Mouse (Mus musculus) layer of hippocampus, adult 9-11 months (tissue): ENCODE results near the gene Rbms3.

Experiments
- DNase-seq: peaks from one replicate; pipeline ENCODE4 v3.0.0; 2022

Rbms3 gene

GRCm38 (mm10) chr9:117629771-117630170, at the start of gene Rbms3:
Rbms3 (minus strand) TSS chr9:117629913.
- DNase-seq = no peak

- DNase-seq = no peak
Measured at GRCm38 (mm10) chr9:117673311-117673710, 43.6 kb upstream of the Rbms3 start.

GRCm38 (mm10) chr9:117654626-117655025, 24.9 kb upstream of the Rbms3 start:
- no peak for DNase-seq

GRCm38 (mm10) chr9:117653641-117654040, 23.9 kb upstream of the Rbms3 start:
- no peak for DNase-seq

- no peak for DNase-seq
Measured at GRCm38 (mm10) chr9:117646131-117646530, 16.4 kb upstream of the Rbms3 start.

- DNase-seq = no peak
Measured at GRCm38 (mm10) chr9:117641090-117641782, 11.5 kb upstream of the Rbms3 start.

- DNase-seq = no peak
Measured at GRCm38 (mm10) chr9:117638623-117639185, 9.0 kb upstream of the Rbms3 start.

GRCm38 (mm10) chr9:117636492-117636891, 6.8 kb upstream of the Rbms3 start:
- DNase-seq = no peak

GRCm38 (mm10) chr9:117627173-117627572, 2.5 kb downstream of the Rbms3 start:
- DNase-seq = no peak

GRCm38 (mm10) chr9:117600781-117601180, 28.9 kb downstream of the Rbms3 start:
- no peak for DNase-seq

- DNase-seq = no peak
Measured at GRCm38 (mm10) chr9:117599341-117599740, 30.4 kb downstream of the Rbms3 start.

GRCm38 (mm10) chr9:117596162-117596561, 33.6 kb downstream of the Rbms3 start:
- DNase-seq = no peak

GRCm38 (mm10) chr9:117585345-117585744, 44.4 kb downstream of the Rbms3 start:
- DNase-seq = no peak

- DNase-seq = no peak
Measured at GRCm38 (mm10) chr9:117583638-117584037, 46.1 kb downstream of the Rbms3 start.

GRCm38 (mm10) chr9:117582591-117582990, 47.1 kb downstream of the Rbms3 start:
- no peak for DNase-seq

GRCm38 (mm10) chr9:117571186-117571855, 58.4 kb downstream of the Rbms3 start:
- DNase-seq = no peak

GRCm38 (mm10) chr9:117570240-117570821, 59.4 kb downstream of the Rbms3 start:
- DNase-seq = no peak

- no peak for DNase-seq
Measured at GRCm38 (mm10) chr9:117566293-117566692, 63.4 kb downstream of the Rbms3 start.

- no peak for DNase-seq
Measured at GRCm38 (mm10) chr9:117558562-117558961, 71.2 kb downstream of the Rbms3 start.

GRCm38 (mm10) chr9:117554356-117554755, 75.4 kb downstream of the Rbms3 start:
- DNase-seq = no peak

GRCm38 (mm10) chr9:117529281-117529680, 100.4 kb downstream of the Rbms3 start:
- DNase-seq = no peak

GRCm38 (mm10) chr9:117508941-117509340, 120.8 kb downstream of the Rbms3 start:
- no peak for DNase-seq

GRCm38 (mm10) chr9:117491866-117492265, 137.8 kb downstream of the Rbms3 start:
- no peak for DNase-seq

- no peak for DNase-seq
Measured at GRCm38 (mm10) chr9:117484396-117484795, 145.3 kb downstream of the Rbms3 start.
